Mouse (Mus musculus) stomach, embryonic 16.5 days (tissue): ENCODE measurements at regions not wholly inside any gene's neighbourhood (a gene's known extent, or its start where the extent isn't known, plus 50 kb on each side); places are given as distances from the start of the nearest gene placed in this dataset.
A peak's percentile ranks its signal among the peaks of the same experiment; 100 is the strongest.

Source experiments
- ATAC-seq: fragments of 200-750 bp; cut with Nextera tagmentation; 2 replicates; pipeline ENCODE4 v1.8.0; 2017; ENCODE audit warnings: moderate number of reproducible peaks, moderate TSS enrichment; ENCODE audit not compliant: insufficient read depth, low FRiP score
- H3K27ac ChIP-seq: fragments of 300-500 bp; sonication (generic); 2 replicates; pipeline ENCODE4 v1.5.1; 2014; ENCODE audit warnings: low read length
- H3K27me3 ChIP-seq: fragments of 300-500 bp; sonication (generic); 2 replicates; pipeline ENCODE4 v1.6.1; 2014; ENCODE audit warnings: low read length, control low read depth, mixed read lengths; ENCODE audit not compliant: control insufficient read depth, insufficient read depth
- H3K36me3 ChIP-seq: fragments of 300-500 bp; sonication (generic); 2 replicates; pipeline ENCODE4 v1.6.1; 2014; ENCODE audit warnings: low read length; ENCODE audit not compliant: control insufficient read depth, insufficient read depth
- H3K4me1 ChIP-seq: fragments of 300-500 bp; sonication (generic); 2 replicates; pipeline ENCODE4 v1.6.1; 2014; ENCODE audit warnings: low read length, control low read depth, mixed read lengths; ENCODE audit not compliant: control insufficient read depth, insufficient read depth
- H3K4me2 ChIP-seq: fragments of 300-500 bp; sonication (generic); 2 replicates; pipeline ENCODE4 v1.6.1; 2014; ENCODE audit warnings: low read depth, low read length, mixed read lengths
- H3K4me3 ChIP-seq: fragments of 300-500 bp; sonication (generic); replicated peaks from 2 replicates; pipeline ENCODE4 v1.5.1; 2014; ENCODE audit warnings: mild to moderate bottlenecking, low read length
- H3K9ac ChIP-seq: fragments of 300-500 bp; sonication (generic); 2 replicates; pipeline ENCODE4 v1.6.1; 2014; ENCODE audit warnings: low read length
- H3K9me3 ChIP-seq: fragments of 300-500 bp; sonication (generic); replicated peaks from 2 replicates; pipeline ENCODE4 v1.6.1; 2016; ENCODE audit warnings: low read length, control low read depth; ENCODE audit not compliant: control insufficient read depth
- WGBS: fragments of 180-500 bp; shearing (Covaris S2); extraction: QIAGEN DNeasy Blood & Tissue Kit; methylation state at CpG from one replicate; pipeline ENCODE4 v1.1.7; 2014; 5-methylcytosine and 5-hydroxymethylcytosine counted together

GRCm38 (mm10) chr1:98192671-98193070, 97.2 kb upstream of the Pam start:
- 61% methylated on average over 4 of the region's 4 CpGs for WGBS

DNA sequence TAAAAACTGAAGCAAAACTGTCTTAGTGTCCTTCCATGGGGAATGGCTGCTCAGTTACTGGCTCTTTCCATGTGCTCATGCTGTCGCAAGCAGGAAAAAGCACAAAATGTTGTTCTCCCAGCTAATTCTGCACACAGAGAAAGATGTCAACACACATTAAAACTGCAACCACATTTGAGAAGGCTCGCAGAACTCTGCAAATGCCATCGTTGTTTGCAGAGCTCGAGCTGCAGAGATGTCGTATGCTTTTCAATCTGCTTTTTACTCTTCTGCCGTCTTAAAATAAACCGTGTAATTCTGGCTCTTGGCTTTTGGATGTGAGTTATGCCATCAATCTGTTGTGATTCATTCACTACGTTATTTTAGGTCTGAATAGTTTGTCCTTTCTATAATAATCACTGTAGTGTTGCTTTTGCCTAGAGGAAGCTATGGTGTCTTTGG, 96.6 kb upstream of the Pam start:
- H3K4me3 ChIP-seq = no peak overlapping the region
- no peaks in the 10 kb centered on the region for H3K4me1 ChIP-seq
- no peaks in the 10 kb centered on the region for H3K36me3 ChIP-seq
- H3K27me3 ChIP-seq = no peaks in the 10 kb centered on the region
- no peak for ATAC-seq
- H3K9me3 ChIP-seq = no peaks in the 10 kb centered on the region
- H3K9ac ChIP-seq = 0 out of 2 replicates have a peak overlapping the region, but pooled peaks have one; percentile 12
- no peak overlapping the region for H3K27ac ChIP-seq
- WGBS = 35% methylated on average over 8 of the region's 8 CpGs
- no peak overlapping the region for H3K4me2 ChIP-seq

More at GRCm38 (mm10) chr1:98192671-98193070, 97.2 kb upstream of the Pam start:
- Histone ChIP-seq H3K36me3 (no peaks in the 10 kb centered on the region), H3K27ac (no peak overlapping the region), H3K4me1 (no peaks in the 10 kb centered on the region), H3K9me3 (no peaks in the 10 kb centered on the region), H3K27me3 (no peaks in the 10 kb centered on the region), H3K4me2 (no peak overlapping the region), H3K4me3 (no peak overlapping the region), H3K9ac (no peak overlapping the region)
- no peak for ATAC-seq

GRCm38 (mm10) chr1:98191331-98191730, 95.9 kb upstream of the Pam start:
- ATAC-seq = no peak
- no peaks in the 10 kb centered on the region for H3K36me3 ChIP-seq
- H3K27me3 ChIP-seq = no peaks in the 10 kb centered on the region
- no peaks in the 10 kb centered on the region for H3K4me1 ChIP-seq
- 25% methylated on average over 2 of the region's 2 CpGs for WGBS
- H3K27ac ChIP-seq = no peak overlapping the region
- no peaks in the 10 kb centered on the region for H3K9me3 ChIP-seq
- H3K4me3 ChIP-seq = no peak overlapping the region
- no peak overlapping the region for H3K4me2 ChIP-seq
- no peak overlapping the region for H3K9ac ChIP-seq

- H3K27me3 ChIP-seq = no peaks in the 10 kb centered on the region
- H3K4me1 ChIP-seq = no peaks in the 10 kb centered on the region
- no peak overlapping the region for H3K4me2 ChIP-seq
- no peak overlapping the region for H3K4me3 ChIP-seq
- H3K9me3 ChIP-seq = no peaks in the 10 kb centered on the region
- H3K36me3 ChIP-seq = no peaks in the 10 kb centered on the region
- no peak overlapping the region for H3K27ac ChIP-seq
- WGBS = 46% methylated on average over 6 of the region's 6 CpGs
- H3K9ac ChIP-seq = no peak overlapping the region
- no peak for ATAC-seq
Observed at GRCm38 (mm10) chr1:98190741-98191140, 95.3 kb upstream of the Pam start.

GRCm38 (mm10) chr1:98189991-98190471, 94.6 kb upstream of the Pam start:
- Histone ChIP-seq H3K36me3 (no peaks in the 10 kb centered on the region), H3K9me3 (no peaks in the 10 kb centered on the region), H3K4me1 (no peaks in the 10 kb centered on the region), H3K9ac (no peak overlapping the region), H3K4me3 (no peak overlapping the region), H3K27ac (no peak overlapping the region), H3K27me3 (no peaks in the 10 kb centered on the region), H3K4me2 (no peak overlapping the region)
- WGBS = 36% methylated on average over 6 of the region's 6 CpGs
- peak; percentile 66 for ATAC-seq

- no peak for ATAC-seq
- H3K4me2 ChIP-seq = no peak overlapping the region
- 56% methylated on average over 6 of the region's 6 CpGs for WGBS
- H3K36me3 ChIP-seq = no peaks in the 10 kb centered on the region
- no peak overlapping the region for H3K27ac ChIP-seq
- no peaks in the 10 kb centered on the region for H3K4me1 ChIP-seq
- no peak overlapping the region for H3K9ac ChIP-seq
- H3K4me3 ChIP-seq = no peak overlapping the region
- no peaks in the 10 kb centered on the region for H3K27me3 ChIP-seq
- H3K9me3 ChIP-seq = no peaks in the 10 kb centered on the region
Observed at GRCm38 (mm10) chr1:98180372-98180771, 84.9 kb upstream of the Pam start.

DNA sequence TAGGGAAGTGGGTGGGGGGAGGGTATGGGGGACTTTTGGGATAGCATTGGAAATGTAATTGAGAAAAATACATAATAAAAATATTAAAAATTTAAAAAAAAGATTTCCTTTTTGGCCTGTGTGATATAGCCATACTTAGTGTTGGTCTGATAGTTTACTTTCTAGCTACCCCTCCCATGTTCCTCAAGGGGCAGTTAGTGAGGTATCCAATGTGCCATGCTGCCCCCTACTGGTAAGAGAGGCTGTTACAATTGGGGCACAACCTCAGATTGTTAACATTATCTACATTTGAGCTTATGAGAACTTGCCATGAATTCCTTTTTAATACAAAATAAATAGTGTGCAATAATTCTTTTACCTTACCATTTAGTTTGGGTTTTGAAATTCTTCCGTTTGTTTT, 83.6 kb upstream of the Pam start:
- Histone ChIP-seq H3K9ac (no peak overlapping the region), H3K4me1 (no peaks in the 10 kb centered on the region), H3K4me3 (no peak overlapping the region), H3K27me3 (no peaks in the 10 kb centered on the region), H3K9me3 (no peaks in the 10 kb centered on the region), H3K36me3 (no peaks in the 10 kb centered on the region), H3K4me2 (no peak overlapping the region), H3K27ac (no peak overlapping the region)
- 53% methylated on average over 1 of the region's 1 CpGs for WGBS
- no peak for ATAC-seq

DNA sequence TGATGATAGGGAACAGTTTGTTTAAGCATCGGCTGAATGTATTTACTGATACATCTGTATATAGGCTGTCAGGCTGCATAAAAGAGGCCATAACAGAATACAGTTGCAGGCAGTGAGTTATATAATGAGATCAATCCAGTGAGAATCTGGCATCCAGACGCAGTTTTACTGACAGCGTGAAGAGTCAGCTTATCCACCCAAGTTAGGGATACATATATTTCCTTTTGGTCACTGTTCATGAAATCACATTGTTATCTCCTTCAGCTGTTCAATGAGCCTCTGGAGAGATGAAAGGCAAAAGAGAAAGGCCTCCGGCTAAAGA, 79.3 kb upstream of the Pam start:
- H3K9me3 ChIP-seq = no peaks in the 10 kb centered on the region
- 0 out of 2 replicates have a peak, but pooled peaks have one; percentile 41 for ATAC-seq
- no peak overlapping the region for H3K9ac ChIP-seq
- H3K4me2 ChIP-seq = no peak overlapping the region
- H3K27me3 ChIP-seq = no peaks in the 10 kb centered on the region
- peak overlapping the region; percentile 14 for H3K27ac ChIP-seq
- WGBS = 50% methylated on average over 4 of the region's 4 CpGs
- H3K36me3 ChIP-seq = no peaks in the 10 kb centered on the region
- no peak overlapping the region for H3K4me3 ChIP-seq
- H3K4me1 ChIP-seq = no peaks in the 10 kb centered on the region

DNA sequence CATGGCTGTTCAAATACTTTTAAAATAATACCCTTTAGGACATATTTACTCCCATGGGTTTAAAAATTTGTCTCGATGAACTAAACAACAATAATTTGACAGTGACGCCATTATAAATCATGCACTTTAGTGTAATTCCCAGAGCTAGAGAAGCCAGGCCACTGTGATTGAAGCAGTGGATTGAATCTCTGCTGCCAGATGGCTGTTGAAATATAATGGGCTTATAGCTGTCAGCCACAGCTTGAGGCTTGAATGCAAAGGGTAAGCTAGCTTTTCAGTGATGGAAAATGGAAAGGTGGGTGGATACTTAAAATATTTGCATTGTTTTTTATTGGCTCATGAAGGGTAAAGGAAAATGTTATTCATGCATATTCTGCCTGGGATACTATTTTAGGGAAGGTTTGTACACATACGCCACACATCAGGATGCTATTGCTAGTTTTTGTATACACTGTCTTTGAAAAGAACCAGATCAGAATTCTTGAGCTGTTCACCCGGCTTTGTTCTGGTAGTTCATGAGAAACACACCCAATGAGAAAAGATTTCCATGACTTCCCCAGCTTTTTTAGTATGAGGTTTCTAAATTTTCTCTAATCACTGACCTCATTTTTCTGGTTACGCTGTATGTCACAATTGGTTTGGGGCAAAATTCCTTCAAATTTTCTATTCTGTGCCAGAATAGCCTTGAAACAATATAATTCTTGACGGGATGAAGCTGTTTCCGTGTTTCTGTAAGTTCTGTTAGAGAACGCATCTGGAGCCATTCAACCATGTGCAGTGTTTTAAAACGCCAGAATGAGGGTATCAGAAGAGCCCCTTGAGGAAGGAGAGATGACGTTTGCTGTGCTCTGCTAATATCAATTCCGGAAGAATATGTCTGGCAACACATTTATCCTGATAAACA, 78.7 kb upstream of the Pam start:
- ATAC-seq = peak; percentile 66
- H3K36me3 ChIP-seq = no peaks in the 10 kb centered on the region
- no peak overlapping the region for H3K4me3 ChIP-seq
- WGBS = 42% methylated on average over 11 of the region's 11 CpGs
- no peaks in the 10 kb centered on the region for H3K4me1 ChIP-seq
- no peaks in the 10 kb centered on the region for H3K9me3 ChIP-seq
- H3K4me2 ChIP-seq = no peak overlapping the region
- peak overlapping the region; percentile 14 for H3K27ac ChIP-seq
- no peak overlapping the region for H3K9ac ChIP-seq
- no peaks in the 10 kb centered on the region for H3K27me3 ChIP-seq
